Mouse (Mus musculus) gastrocnemius, adult 8-10 months (tissue): ENCODE results near the gene Lemd1. TPM values are rescaled to one million over a fixed set of nuclear protein-coding genes. Genes with fewer than 3 reads are reported as not detected.

Source experiments
- DNase-seq, 2 experiments: peaks; one replicate each; pipeline ENCODE4 v3.0.0; 2022; ENCODE audit warnings: low spot score in 2 of 2
- total RNA-seq, 4 experiments: library from RNA; stranded (reverse); gene quantifications; 2 replicates each; pipeline ENCODE4 v1.2.4; 2022

Gene Lemd1
- total RNA-seq, 4 experiments from 2014 or later: 0.19 TPM; not detected in 3

DNA sequence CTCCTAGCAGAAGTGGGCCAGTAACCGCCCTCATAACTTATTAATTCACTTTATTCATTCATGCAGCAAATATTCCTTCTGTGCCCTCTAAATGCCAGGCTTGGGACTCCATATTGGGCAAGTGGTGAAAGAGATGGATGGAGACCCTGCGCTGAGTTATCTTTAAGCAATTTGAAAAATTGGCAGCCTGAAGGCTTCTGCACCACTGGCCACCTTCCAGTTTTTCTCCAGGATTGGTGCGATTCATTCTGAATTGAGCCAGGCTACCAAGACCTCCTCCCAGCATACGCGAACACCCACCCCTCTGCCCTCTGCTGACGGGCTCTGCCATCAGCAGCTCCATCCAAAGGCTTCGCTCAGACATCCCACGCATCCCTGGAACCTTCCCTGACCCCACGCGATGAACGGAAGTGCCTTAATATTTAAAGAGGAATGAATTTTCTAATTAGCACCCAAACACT is 96.8 kb downstream of the Lemd1 start:
- DNase-seq: no peak

GRCm38 (mm10) chr1:132289965-132290364 is 98.7 kb downstream of the Lemd1 start:
- no peak for DNase-seq

DNA sequence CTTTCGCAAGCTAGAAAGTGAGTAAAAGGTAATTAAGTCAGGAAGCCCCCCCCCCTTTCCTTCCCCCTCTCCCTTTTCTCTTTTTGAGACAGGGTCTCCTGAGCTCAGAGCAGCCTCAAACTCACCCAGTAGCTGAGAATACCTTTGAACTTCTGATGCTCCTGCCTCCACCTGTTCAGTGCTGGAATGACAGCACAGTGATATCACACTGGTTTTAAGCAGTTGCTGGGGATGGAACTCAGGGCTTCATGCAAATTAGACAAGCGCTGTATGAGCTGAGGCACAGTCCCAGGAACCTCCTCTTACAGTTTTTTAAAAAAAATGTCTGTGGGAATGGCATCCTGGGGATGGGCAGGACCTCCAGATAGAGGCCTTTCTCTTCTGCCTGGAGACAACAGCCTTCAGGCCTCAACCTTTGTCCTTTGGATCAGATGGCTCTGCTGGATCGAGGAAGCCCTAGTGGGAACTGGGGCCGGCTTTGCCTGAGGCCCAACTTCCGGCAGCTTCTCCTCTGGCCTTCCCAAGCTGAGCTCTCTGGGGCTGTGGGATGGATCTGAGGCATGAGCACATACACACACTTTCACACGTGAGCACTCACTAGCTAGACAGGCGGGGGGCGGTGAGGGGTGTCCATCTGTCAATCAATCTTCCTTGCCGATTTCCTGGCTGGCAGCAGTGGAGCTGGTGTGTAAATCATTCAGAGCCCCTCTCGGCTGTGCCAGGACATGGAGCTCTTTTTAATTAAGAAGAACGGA is 99.9 kb downstream of the Lemd1 start:
- no peak for DNase-seq

DNA sequence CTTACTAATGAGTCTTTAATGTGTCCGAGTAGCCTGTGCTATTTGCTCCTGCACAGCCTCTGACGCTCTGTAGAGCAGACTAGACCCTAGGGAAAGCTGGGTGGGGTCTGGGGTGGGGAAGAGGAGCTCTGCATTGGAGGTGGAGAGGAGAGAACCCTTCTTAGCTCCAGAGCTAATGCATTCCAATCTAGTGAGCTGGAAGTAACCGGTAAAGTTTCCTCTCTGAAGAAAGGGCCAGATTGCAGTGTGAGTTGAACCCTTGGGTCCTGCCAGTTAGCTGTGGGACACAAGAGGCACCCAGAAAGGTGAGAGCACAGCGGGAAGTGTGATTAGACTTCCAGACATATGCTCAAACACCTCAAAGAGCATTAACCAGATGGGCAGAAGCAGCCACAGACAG is 100.5 kb downstream of the Lemd1 start:
- no peak for DNase-seq

GRCm38 (mm10) chr1:132292318-132293129 is 101.3 kb downstream of the Lemd1 start:
- no peak for DNase-seq

DNA sequence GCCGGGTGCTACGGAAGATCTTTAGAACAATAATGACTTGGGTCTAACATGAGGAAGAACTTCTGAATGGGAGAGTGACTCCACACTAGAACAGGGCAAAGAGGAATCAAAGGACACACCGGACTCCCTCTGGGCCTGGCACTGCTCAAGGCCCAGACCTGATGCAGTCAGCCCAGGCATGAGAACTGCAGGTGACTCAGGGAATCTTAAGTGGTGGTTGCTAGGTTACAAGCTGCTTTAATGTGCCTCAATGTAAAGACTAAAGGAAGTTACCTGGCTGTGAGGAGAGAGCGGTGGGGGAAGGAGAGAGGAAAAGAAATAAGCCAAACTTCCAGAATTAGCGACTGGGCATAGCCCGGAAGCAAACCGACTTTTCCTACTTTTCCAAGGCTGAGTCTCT is 104.3 kb downstream of the Lemd1 start:
- DNase-seq: no peak

DNA sequence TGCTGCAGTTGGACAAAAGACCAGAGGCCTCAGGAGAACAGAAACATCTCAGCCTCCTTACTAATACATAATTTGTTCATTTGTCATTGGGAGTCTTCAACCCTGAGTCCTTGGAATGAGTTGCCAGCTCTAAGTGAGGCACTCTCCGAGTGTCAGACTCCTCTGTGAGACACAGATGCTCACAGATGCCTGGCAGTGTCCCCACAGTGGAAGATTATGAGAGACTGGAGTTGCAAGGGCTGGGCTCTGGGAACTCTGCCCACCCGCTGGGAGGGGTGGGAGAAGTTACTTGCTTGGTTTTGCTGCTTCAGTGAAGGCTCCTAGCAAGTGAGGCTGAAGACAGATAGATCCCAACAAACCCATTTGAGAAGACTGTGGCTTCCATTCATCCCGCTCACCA is 104.8 kb downstream of the Lemd1 start:
- peak in 1 of 2 experiments; percentile 34 for DNase-seq

- DNase-seq: no peak
Measured at GRCm38 (mm10) chr1:132298425-132298800, 107.2 kb downstream of the Lemd1 start, which contains the start of gene Klhdc8a. TSS of gene Klhdc8a (plus strand) at chr1:132298626.

DNA sequence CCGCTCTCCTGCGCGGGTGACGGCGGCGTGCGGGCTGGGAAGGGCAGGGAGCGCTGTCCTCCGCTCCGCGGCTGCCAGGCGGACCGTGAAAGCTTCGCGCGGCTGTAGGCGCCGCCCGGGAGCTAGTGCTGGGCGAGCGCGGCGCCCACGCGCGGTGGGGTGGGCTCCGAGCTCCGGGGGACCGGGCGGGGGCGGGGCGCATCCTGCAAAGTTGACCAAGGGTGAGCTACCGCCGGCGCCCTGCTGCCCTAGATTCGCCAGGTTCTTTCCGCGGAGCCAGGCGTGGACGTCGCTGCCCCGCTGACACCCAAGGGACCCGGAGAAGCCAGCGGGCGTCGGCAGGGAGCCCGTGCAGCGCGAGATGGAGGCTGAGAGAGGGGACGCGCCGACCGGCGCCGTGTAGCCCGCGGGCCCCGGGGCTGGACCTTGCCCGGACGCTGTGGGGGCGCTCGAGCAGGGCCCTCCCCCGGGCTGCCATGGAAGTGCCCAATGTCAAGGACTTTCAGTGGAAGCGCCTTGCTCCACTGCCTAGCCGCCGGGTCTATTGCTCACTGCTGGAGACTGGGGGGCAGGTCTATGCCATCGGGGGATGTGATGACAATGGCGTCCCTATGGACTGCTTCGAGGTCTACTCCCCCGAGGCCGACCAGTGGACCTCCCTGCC is 107.7 kb downstream of the Lemd1 start:
- DNase-seq: no peak

- DNase-seq: no peak
Measured at GRCm38 (mm10) chr1:132299744-132300143, 108.5 kb downstream of the Lemd1 start.

DNA sequence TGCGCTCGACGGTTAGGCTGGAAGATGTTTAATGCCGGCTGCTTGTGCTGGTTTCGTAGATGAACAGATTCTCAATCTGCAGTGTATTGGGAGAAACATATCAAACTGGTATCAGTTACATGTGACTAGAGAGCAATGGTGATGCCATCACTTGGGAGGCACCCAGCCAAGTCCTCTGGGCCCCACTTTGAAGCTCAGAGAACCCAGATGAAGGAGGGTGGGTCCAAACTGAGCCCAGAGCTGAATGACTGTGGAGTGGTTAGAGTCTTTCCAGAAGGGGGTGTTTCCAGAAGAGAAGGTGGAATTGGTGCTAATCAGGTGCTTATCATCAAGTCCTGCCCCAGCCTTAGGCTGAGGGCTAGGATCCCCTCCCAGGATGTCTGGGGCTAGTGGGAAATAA is 110.0 kb downstream of the Lemd1 start:
- DNase-seq: no peak

GRCm38 (mm10) chr1:132302341-132302866 is 111.2 kb downstream of the Lemd1 start:
- no peak for DNase-seq

DNA sequence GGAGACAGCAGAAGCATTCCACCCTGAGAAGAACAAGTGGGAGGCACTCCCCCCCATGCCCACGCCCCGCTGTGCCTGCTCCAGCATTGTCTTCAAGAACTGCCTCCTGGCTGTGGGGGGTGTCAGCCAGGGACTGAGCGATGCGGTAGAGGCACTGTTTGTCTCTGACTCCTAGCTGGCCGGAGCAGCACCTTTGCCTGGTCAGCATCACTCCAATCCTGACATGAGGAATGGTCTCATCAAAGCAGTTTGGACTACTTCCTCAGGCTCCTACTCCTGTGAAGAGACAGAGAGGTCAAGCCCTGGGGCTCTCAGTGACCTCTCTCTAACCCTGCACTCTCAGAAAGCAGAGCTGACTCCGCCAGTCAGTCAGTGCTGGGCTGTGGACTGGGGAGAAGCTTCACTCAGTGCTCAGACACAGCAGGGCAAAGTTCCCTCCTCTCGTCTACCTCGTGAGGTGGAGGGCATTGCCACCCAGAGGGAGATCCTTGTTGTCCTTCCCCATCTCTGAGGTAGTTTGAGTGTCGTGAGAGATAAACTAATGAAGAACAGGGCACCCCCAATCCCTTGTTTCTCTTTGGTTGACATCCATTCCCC is 113.5 kb downstream of the Lemd1 start:
- no peak for DNase-seq

- DNase-seq: no peak
Measured at GRCm38 (mm10) chr1:132306160-132306559, 114.9 kb downstream of the Lemd1 start.

- no peak for DNase-seq
Measured at GRCm38 (mm10) chr1:132306808-132307207, 115.6 kb downstream of the Lemd1 start.

DNA sequence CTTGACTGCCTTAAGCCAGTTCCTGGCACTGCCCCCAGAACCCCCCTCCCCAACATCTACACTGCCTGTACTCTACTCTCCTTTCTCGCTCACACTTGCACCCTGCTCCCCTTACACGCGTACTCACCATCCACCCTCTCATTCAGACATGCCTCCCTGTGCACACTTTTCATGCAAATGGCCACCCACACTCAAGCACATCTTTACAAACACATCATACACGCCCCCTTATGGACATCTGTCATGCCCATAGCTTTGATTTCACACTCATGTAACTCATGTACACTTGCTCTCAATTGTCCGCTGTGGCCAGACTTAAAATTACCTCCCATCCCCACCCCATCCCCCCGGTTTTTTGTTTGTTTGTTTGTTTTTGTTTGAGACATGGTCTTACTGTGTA is 116.7 kb downstream of the Lemd1 start:
- no peak for DNase-seq

DNA sequence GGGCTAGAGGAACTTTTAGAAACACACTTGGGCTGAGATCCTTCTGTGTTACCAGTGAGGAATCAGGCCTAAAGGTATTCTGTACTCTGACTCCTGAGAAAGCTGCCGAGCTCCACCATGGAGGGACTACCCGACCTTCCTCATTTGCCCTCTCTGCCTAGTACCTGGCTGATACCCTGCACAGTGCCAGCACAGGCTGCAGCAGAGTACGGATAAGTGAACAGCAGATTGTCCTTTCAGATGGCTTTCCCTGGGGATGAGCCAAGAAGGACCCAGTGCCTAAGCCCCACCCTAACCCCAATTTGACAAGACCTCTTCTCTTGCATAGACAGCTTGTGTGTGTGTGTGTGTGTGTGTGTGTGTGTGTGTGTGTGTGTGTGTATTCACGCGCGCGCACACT is 117.4 kb downstream of the Lemd1 start:
- DNase-seq: no peak
